Mouse (Mus musculus): ENCODE data around the gene Arrdc2.
A peak's percentile ranks its signal among the peaks of the same experiment; 100 is the strongest.

The Arrdc2 gene

GRCm38 (mm10) chr8:70863956-70864711 is 24.6 kb upstream of the Arrdc2 start:
- no peak for DNase-seq

DNA sequence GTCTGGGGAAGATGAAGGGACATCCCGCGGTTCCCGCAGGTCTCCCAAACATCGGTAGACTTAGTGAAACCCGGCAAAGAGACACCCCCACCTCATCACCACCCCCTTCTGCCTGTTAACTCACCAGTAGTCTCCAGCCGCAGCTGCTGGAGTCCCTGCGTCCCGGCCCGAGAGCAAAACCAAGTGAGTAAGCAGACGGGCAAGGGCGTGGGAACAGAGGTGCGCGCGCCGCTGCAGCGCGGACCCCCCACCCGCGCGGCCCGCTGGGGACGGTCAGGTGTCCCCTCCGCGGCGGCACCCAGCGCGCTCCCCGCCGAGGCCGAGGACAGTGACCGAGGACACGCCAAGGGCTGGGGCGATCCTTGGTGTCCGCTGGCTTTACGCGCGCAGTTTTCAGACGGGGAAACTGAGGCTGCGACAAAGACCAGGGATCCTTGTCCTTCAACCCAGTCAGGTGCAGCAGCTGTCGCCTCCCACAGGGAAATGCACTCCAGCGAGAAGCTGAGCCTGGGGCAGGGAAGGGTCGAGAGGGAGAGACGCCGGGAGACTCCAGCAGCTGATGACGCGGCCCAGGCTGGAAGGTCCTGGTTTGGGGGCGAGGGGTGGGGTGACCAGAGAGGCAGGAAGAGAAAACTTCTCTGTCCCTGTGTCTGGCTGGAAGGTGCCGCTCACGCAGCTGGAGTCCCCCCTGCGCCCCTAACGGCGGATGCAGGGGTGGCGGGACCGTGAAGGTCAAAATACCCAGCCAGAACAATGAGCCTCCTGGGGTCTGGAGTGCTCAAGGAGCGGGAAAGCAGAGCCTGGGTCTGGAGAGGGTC is 23.5 kb upstream of the Arrdc2 start, which contains the start of gene Kcnn1:
Kcnn1 (minus strand) TSS at position 435 of the 818 bp plus-strand sequence.
- DNase-seq: no peak

GRCm38 (mm10) chr8:70857516-70857915 is 18.0 kb upstream of the Arrdc2 start:
- DNase-seq: no peak

DNA sequence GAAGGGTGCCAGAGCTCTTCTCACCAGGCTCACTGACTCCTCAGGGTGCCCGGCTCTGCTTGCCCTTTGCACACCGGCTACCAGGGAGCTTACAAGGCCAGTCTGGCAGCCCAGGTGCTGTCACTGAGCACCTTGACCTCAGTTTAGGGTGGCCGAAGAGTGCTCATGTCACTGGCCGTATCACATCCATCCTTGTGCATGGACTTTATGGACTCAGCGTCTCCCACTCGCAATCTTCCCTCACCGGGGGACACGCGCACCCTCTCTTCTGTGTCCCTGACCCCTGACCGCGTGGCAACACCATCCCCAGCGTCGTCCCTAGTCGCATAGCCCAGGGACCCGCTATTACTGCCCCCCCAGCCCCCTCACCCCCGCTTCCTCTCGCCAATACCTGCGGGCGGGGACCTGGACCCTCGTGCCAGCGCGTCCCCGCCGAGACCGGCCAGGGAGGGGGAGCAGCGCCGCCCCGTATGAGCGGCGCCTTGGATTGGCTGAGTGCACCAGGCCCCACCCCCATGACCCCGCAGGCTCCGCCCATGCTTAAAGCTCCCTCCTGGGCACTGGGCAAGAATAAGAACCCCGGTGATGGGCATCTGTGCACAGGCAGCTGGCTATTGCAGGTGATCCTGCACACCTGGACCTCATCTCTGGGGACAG is 17.1 kb upstream of the Arrdc2 start:
- peak; percentile 86 for DNase-seq

GRCm38 (mm10) chr8:70856028-70856427 is 16.5 kb upstream of the Arrdc2 start:
- DNase-seq: no peak

- no peak for DNase-seq
These were observed 14.3 kb upstream of the Arrdc2 start for GRCm38 (mm10) chr8:70853863-70854262.

DNA sequence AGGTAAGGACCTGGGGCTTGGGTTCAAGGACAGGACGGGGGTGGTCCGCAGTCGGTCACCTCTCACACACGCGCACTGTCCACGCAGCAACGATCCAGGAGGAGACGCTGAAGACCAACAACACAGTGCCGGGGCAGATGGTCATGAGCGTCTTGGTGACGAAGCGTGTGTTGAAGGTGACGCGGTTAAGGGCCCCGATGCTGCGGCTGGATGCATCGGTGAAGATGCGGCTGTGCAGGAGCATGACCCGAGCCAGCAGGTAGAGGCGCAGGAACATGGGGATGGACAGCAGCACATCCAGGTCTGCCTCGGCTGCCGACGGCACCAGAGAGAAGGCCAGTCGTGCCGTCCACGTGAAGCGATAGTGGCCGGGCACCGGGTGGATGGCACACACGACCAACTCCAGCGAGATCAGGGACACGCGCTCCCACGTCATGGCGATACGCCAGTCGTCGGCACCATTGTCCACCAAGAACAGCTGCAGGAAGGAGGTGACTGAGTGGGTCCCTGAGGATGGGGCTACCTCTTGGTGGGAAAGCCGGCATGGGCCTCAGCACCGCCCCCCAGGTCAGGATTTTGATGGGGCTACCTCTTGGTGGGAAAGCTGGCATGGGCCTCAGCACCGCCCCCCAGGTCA is 13.2 kb upstream of the Arrdc2 start:
- DNase-seq: no peak

DNA sequence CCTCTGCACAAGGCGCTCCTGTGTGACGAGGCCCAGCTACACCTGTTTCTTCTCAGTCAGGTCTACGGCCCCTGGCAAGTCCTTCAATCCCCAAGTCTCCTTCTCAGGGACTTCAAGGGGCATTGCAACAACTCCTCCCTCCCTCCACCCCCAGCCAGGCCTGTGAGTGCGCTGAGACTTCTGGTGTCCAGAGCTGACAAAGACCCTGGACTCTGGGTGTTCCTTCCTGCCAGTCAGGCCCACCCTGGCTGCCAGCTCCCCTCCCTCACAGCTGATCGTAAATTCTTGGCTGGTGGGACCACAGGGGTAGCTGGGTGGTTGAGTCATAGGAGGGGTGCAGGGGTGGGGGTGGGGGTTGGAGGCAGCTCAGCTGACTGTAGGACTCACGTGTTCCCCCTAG is 12.3 kb upstream of the Arrdc2 start:
- no peak for DNase-seq

DNA sequence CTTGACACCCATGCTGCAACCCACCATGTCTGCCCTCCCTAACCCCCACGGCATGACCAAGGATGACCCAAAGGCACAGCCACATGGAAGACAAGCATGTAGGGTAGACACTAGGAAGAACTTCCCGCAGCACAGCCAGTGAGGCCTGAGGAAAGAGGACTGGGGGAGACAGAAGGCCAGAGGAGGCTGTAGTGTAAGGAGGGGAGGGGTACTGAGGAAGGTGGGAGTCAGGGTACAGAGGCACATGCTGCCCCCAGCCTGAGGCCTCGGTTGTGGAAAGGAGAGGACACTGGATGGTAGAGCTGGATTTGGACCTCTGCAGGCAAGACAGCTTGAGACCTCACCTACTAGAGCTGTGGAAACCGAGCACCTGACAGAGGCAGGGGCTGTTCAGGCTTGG is 11.4 kb upstream of the Arrdc2 start:
- DNase-seq: no peak

GRCm38 (mm10) chr8:70850132-70850845 is 10.8 kb upstream of the Arrdc2 start:
- DNase-seq: no peak

DNA sequence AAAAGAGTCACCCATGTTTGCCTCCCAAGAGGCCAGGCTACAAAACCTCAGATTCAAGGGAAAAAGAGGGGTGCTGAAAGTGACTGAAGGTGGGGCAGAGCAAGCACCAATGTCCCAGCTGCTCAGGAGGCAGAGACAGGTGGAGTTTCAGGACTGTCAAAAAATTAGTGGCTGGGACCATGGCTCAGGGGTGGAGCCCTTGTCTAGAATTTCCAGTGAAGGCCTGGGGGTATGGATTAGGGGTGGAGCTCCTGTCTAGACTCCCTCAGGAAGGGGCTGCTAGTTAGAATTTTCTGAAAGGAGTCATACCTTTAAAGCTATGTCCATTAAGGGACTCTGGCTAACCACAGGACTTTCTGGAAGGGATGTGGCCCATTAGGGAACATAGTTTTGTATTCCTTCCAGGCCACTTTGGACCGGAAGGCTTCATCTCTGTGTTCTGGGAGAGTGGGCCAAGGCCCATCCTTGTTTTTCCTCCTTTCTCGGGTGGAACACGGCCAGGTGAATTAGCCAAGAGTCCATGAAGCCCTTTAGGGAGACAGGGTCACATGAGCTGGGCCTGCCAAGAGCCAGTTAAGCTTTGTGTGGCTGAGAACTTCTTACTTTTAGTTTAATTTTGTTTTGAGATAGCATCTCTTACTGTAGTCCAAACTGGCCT is 9.9 kb upstream of the Arrdc2 start:
- DNase-seq: no peak

DNA sequence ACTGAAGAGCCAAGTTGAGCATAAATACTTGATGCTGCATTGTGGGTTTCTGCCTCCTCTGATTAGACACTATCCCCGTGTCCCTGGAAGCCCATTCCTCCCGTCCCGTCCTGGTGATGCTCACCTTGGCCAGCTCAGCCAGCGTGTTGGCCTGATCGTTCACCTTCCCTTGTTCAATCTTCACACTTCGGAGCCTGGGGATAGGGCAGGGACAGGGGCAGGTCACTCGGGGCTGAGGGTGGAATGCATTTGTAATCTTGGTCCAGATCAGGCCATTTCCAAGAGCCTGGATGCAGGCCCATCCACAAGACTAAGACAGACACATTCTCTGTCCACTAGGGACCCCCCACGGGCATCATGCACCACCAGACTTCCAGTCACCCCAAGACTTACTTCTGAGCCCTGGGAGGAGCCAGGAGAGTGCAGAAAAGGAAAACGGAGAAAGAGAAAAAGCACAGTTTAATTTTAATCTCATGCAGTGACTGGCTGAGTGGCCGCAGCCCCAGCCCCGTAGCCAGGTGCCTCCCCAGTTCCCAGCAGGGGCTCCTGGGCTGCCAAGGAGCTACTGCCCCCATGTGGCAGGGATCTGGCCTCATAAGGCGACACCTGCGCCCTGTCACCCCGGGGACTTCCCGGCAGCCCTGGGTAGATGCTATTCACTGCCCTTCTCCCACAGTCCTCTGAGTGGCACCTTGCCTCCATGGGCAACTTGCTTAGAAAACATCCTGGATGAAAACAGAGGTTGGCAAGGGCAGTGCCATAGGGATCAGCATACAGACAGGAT is 7.0 kb upstream of the Arrdc2 start:
- DNase-seq: no peak

DNA sequence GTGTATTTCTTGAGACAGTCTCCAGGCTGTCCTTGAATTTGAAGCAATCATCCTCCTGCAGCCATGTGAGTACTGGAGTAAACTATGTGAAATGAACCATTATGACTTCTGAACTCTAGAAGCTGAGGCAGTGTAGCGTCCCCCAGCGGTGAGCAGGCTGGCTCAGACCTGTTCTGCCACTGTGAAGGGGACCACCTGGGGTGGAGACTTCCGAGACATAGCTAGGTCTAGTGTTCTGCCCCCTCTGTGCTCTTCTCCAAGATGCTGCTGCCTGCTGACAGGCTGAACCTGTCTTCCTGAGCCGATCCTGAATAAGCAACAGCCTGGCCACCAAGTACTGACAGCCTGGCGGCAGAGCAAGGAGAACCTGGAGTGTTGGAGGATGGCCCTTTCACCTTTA is 5.6 kb upstream of the Arrdc2 start:
- no peak for DNase-seq

DNA sequence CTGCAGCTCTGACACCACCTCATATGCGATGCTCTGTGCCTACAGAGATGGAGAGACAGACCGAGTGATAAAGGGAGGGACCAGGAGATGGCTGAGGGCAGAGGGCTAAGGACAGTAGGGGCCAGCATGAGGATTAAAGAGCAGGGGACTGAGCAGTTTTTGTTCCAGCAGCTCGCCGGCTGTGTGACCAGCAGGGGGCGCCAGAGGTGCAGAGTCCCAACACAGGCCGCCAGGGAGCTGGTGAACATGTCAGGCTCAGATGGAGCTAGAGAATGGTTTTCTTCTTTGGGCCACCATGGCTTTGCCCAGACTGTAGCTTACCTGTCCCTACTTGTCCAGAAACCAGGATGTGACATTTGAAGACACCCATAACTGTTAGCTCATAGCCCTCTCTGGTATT is 5.0 kb upstream of the Arrdc2 start:
- DNase-seq: peak; percentile 86

DNA sequence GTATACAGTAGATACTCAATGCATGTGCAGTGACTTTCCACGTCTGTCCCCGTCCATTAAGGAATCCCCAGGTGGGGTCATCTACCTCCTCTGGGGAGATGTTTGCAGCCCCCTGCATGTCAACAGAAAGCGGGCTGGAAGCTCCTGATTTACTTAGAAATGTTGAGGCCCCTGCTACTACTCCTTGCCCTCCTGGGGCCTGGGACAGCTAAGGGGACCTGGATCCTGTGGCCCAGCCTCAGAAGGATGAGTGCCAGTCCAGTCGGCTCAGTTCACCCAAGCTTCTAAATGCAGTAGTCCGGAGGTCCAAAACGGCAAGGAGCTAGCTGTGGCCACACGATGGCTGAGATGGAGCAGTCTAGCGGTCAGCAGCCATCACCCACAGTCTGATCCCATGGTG is 4.4 kb upstream of the Arrdc2 start:
- DNase-seq: no peak

GRCm38 (mm10) chr8:70843214-70843773 is 3.8 kb upstream of the Arrdc2 start:
- DNase-seq: no peak

- DNase-seq: no peak
These were observed 3.0 kb upstream of the Arrdc2 start for GRCm38 (mm10) chr8:70842484-70842883.

DNA sequence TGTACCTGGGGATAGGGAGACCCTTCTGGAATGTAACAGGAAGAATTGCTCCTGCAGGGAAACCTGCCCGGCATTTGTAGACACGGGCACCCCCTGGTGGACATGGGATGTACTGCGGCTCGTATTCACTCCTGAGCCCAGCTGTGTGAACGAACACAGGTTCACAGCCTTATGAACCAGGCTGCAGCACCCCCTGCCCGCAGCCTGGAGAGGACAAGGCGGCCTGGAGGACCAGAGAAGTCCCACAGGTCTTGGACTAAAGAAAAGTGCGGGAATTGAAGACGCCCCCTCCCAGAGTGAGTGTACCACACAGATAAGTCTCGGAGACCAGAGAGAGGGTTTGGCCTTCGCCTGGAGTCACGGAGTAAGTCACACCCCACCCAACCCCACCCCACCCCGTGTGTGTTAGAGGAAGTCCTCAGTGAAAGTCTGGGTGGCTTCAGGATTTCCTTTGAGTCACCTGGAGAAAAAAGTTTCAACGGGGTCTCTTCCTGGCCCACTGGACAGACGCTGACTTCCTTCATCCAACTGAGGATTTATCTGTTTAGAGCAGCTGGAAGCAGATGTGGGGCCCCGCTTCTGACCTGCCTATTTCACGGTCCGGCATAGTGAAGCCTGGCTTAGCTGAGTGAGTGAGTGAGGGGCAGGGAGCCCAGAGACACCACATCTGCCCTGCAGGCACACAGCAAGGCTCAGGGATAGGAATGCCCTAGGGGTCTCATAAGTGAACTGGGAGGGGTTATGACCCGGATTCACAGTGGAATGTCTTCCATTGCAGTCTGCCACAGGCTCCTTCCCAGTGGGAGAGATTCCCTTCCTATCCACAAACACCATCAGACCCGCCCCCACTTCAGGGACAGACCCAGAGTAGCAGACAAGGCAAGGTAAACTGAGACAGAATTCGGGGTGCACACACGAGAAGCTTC is 1.9 kb upstream of the Arrdc2 start:
- peak; percentile 87 for DNase-seq

- DNase-seq: no peak
These were observed 1.1 kb upstream of the Arrdc2 start for GRCm38 (mm10) chr8:70840590-70840989.

Data from right cerebral cortex, adult 18-20 months (tissue).